Mouse (Mus musculus) lung, postnatal 0 days (tissue): ENCODE measurements at regions not wholly inside any gene's neighbourhood (a gene's known extent, or its start where the extent isn't known, plus 50 kb on each side); places are given as distances from the start of the nearest gene placed in this dataset.

Experiments
- CTCF ChIP-seq: IDR thresholded peaks from 2 replicates; pipeline ENCODE4 v1.5.1; 2016; ENCODE audit warnings: antibody characterized with exemption, mild to moderate bottlenecking
- EP300 ChIP-seq: IDR thresholded peaks from 2 replicates; pipeline ENCODE4 v1.6.1; 2016; ENCODE audit warnings: antibody characterized with exemption, mild to moderate bottlenecking, control low read depth

DNA sequence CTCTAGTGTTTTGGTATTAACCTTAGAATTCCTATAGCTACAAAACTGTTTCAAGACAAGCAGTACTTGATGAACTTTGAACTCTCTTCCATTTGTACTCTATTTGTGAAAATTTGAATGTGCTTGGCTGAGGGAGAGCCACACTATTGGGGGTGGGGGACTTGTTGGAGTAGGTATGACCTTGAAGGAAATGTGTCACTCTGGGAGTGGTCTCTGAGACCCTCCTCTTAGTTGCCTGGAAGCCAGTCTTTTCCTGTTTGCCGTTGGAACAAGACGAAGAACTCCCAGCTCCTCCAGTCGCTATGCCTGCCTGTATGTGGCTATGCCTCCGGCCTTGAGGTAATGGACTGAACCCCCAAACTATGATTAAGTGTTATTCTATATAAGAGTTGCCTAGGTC is 265.4 kb upstream of the Dab2 start:
- TF ChIP-seq CTCF (no peak), EP300 (no peak)
